10 mouse cellular contexts compared by ENCODE assay signal in the genomic region with DNA sequence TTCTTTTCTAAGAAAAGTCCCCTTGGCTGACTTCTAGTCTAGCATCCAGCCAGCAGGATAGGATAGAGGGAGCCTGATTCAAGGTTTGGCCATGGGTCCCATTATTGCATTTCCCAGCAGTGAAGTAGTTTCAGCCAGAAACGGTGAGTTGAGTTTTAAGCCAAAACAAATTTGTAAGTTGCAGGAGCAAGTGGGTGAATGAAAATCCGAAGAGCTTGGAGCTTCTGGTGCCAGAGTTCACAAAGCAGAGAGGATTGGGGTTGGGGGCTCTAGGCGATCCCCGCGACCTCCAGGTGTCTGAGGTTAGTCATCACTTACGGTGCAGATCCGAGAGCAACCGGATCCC. TPM values are rescaled to one million over a fixed set of nuclear protein-coding genes. Genes with fewer than 3 reads are reported as not detected.
A peak's percentile ranks its signal among the peaks of the same experiment; 100 is the strongest.
DNase-seq lines count a peak whose midpoint lies in the region; ATAC-seq and TF ChIP-seq lines count a peak whose summit lies in the region.
"Had no signal": no experiment of that assay in that cellular context is flagged by ENCODE, and none has a peak within 500 bp of the region (broad histone marks: within the 10 kb centered on the region; RNA-seq: fewer than 3 reads in every experiment).

No protein-coding gene starts in this region.

- H3K9me3 ChIP-seq in kidney, embryonic 15.5 days (replicated peaks), result 0 out of 2 replicates have a peak, but pooled peaks cover 5% of the 10 kb centered on the region
- no peaks in the 10 kb centered on the region; the same call in 1 of the 2 replicates for H3K9me3 ChIP-seq in embryonic facial prominence, embryonic 15.5 days (replicated peaks)
- 0 out of 2 replicates have a peak, but pooled peaks cover 4% of the 10 kb centered on the region for H3K9me3 ChIP-seq in hindbrain, postnatal 0 days (ENCODE audit: low read length)
- peaks cover 7% of the 10 kb centered on the region for H3K9me3 ChIP-seq in neural tube, embryonic 13.5 days

- peaks cover 33% of the 10 kb centered on the region for H3K4me1 ChIP-seq in kidney, embryonic 15.5 days
- peaks cover 23% of the 10 kb centered on the region for H3K4me1 ChIP-seq in embryonic facial prominence, embryonic 15.5 days
- peaks cover 8% of the 10 kb centered on the region; the same call in 1 of the 2 replicates for H3K4me1 ChIP-seq in hindbrain, postnatal 0 days (ENCODE audit: insufficient read depth, low read length)
- H3K4me1 ChIP-seq in neural tube, embryonic 13.5 days (replicated peaks), result peaks cover 24% of the 10 kb centered on the region

- no peak overlapping the region for H3K9ac ChIP-seq in kidney, embryonic 15.5 days
- H3K9ac ChIP-seq in embryonic facial prominence, embryonic 15.5 days, result no peak overlapping the region
- 0 out of 2 replicates have a peak overlapping the region, but pooled peaks have one; percentile 46 for H3K9ac ChIP-seq in hindbrain, postnatal 0 days (replicated peaks; ENCODE audit: low read length)
- no peak overlapping the region for H3K9ac ChIP-seq in neural tube, embryonic 13.5 days

- peak overlapping the region; percentile 96 for H3K4me2 ChIP-seq in kidney, embryonic 15.5 days
- H3K4me2 ChIP-seq in embryonic facial prominence, embryonic 15.5 days (replicated peaks), result peak overlapping the region; percentile 97
- peak overlapping the region; percentile 68 for H3K4me2 ChIP-seq in hindbrain, postnatal 0 days (ENCODE audit: low read depth, low read length)
- peak overlapping the region; percentile 69 for H3K4me2 ChIP-seq in neural tube, embryonic 13.5 days

- H3K4me3 ChIP-seq in kidney, embryonic 15.5 days (replicated peaks), result peak overlapping the region; percentile 52
- peak overlapping the region; percentile 53 for H3K4me3 ChIP-seq in embryonic facial prominence, embryonic 15.5 days (replicated peaks)
- H3K4me3 ChIP-seq in hindbrain, postnatal 0 days (ENCODE audit: low read length), result peak overlapping the region; percentile 46
- H3K4me3 ChIP-seq in neural tube, embryonic 13.5 days, result peak overlapping the region; percentile 41
- H3K4me3 ChIP-seq in left cerebral cortex, adult 2 months, result no peak overlapping the region

- intact Hi-C loops in left cerebral cortex, adult 2 months (cut with DNase I), result no loop called here

- TF ChIP-seq CTCF in hindbrain, postnatal 0 days (IDR thresholded peaks at IDR 0.05; ENCODE audit: low read depth), result no peak
- TF ChIP-seq CTCF in left cerebral cortex, adult 2 months (IDR thresholded peaks at IDR 0.05), result no peak

- under 1% methylated on average over 8 of the region's 8 CpGs for WGBS in kidney, embryonic 15.5 days
- 0% methylated on average over 8 of the region's 8 CpGs for WGBS in embryonic facial prominence, embryonic 15.5 days
- WGBS in hindbrain, postnatal 0 days, result 0% methylated on average over 8 of the region's 8 CpGs
- 0% methylated on average over 8 of the region's 8 CpGs for whole genome bisulfite sequencing in neural tube, embryonic 13.5 days

- H3K27ac ChIP-seq in kidney, embryonic 15.5 days, result no peak overlapping the region
- no peak overlapping the region for H3K27ac ChIP-seq in embryonic facial prominence, embryonic 15.5 days (replicated peaks)
- no peak overlapping the region for H3K27ac ChIP-seq in hindbrain, postnatal 0 days
- no peak overlapping the region for H3K27ac ChIP-seq in neural tube, embryonic 13.5 days (replicated peaks)
- no peak overlapping the region for H3K27ac ChIP-seq in left cerebral cortex, adult 2 months

- H3K36me3 ChIP-seq in kidney, embryonic 15.5 days, result no peaks in the 10 kb centered on the region
- no peaks in the 10 kb centered on the region for H3K36me3 ChIP-seq in embryonic facial prominence, embryonic 15.5 days
- no peaks in the 10 kb centered on the region for H3K36me3 ChIP-seq in hindbrain, postnatal 0 days (ENCODE audit: insufficient read depth, low read length)
- H3K36me3 ChIP-seq in neural tube, embryonic 13.5 days, result no peaks in the 10 kb centered on the region

- no peak for ATAC-seq in kidney, embryonic 15.5 days (replicated peaks; ENCODE audit: low FRiP score)
- ATAC-seq in embryonic facial prominence, embryonic 15.5 days (ENCODE audit: insufficient number of reproducible peaks, low FRiP score, low TSS enrichment, low read depth), result no peak
- no peak for ATAC-seq in hindbrain, postnatal 0 days
- ATAC-seq in neural tube, embryonic 13.5 days (ENCODE audit: low read depth), result no peak

- no peak for DNase-seq in kidney, adult 8-10 months
- no peak for DNase-seq in hindbrain, postnatal 0 days (ENCODE audit: low spot score)
- DNase-seq in layer of hippocampus, postnatal 36 days, result no peak
- no peak for DNase-seq in gastrocnemius, postnatal 10 days
- DNase-seq in left cerebral cortex, adult 2 months (ENCODE audit: extremely low spot score in 1 of 2, low spot score in 2 of 2), result no peak
- DNase-seq: right cerebral cortex, postnatal 25 days had no signal

- peaks cover 73% of the 10 kb centered on the region for H3K27me3 ChIP-seq in kidney, embryonic 15.5 days
- H3K27me3 ChIP-seq in embryonic facial prominence, embryonic 15.5 days, result peaks cover 68% of the 10 kb centered on the region
- peaks cover 64% of the 10 kb centered on the region for H3K27me3 ChIP-seq in hindbrain, postnatal 0 days (ENCODE audit: insufficient read depth, low read length)
- H3K27me3 ChIP-seq in neural tube, embryonic 13.5 days, result peaks cover 78% of the 10 kb centered on the region

RNA-seq across cellular contexts. Expression of a gene that starts 1.1 kb away (rescaled TPM):
- 0.09 and 0.17 TPM in 2 replicates for polyA plus RNA-seq in kidney, embryonic 15.5 days (2015; fragmentation: Nextera tagmentation; extraction: Ambion mirVana)
- polyA plus RNA-seq in embryonic facial prominence, embryonic 15.5 days (2015; fragmentation: Nextera tagmentation; extraction: Ambion mirVana), result 0.93 and 1.2 TPM in 2 replicates
- total RNA-seq in hindbrain, postnatal 0 days (2014; rRNA removed), result 7.8 and 12.5 TPM in 2 replicates
- 4.9 and 5.7 TPM in 2 replicates for polyA plus RNA-seq in hindbrain, postnatal 0 days (2015; fragmentation: Nextera tagmentation; extraction: Ambion mirVana)
- polyA plus RNA-seq in neural tube, embryonic 13.5 days (2015; fragmentation: Nextera tagmentation; extraction: Ambion mirVana), result 0.85 and 1.2 TPM in 2 replicates
- total RNA-seq in layer of hippocampus, postnatal 36 days (2021), result under 1 TPM; 0.18 to 0.22 TPM
- total RNA-seq in gastrocnemius, postnatal 10 days (2021), result 1 to 10 TPM in 1 of 2 experiments, under 1 TPM in 1; 0.94 to 1.2 TPM
- total RNA-seq in left cerebral cortex, adult 2 months (2021), result not detected
- total RNA-seq: megakaryocyte, adult 5-6 weeks had no signal
